Mouse (Mus musculus) MEL (cell line): ENCODE results near the gene Atl3.

Experiments used
- BHLHE40 ChIP-seq: IDR thresholded peaks from 2 replicates; pipeline ENCODE4 v1.6.1; 2012; ENCODE audit warnings: low read depth, mild to moderate bottlenecking, inconsistent platforms, low read length, improper control_type of control experiment, borderline replicate concordance
- CTCF ChIP-seq, 3 experiments: IDR thresholded peaks in 2 of 3; conservative IDR thresholded peaks in 1 of 3; 2 replicates each; pipeline ENCODE4 v1.5.1; 2011 to 2012; ENCODE audit warnings: low read length in 3 of 3, low read depth in 2 of 3, mild to moderate bottlenecking in 2 of 3, improper control_type of control experiment in 1 of 3, inconsistent platforms in 1 of 3, mixed read lengths in 1 of 3, moderate library complexity in 1 of 3; ENCODE audit not compliant: control insufficient read depth in 1 of 3, insufficient read depth in 1 of 3, poor library complexity in 1 of 3, severe bottlenecking in 1 of 3
- ELF1 ChIP-seq: IDR thresholded peaks from 2 replicates; pipeline ENCODE4 v1.6.1; 2014; ENCODE audit warnings: low read depth, mild to moderate bottlenecking, inconsistent platforms, low read length, improper control_type of control experiment, moderate library complexity
- GABPA ChIP-seq: IDR thresholded peaks from 2 replicates; pipeline ENCODE4 v1.6.1; 2012; ENCODE audit warnings: low read depth, mild to moderate bottlenecking, inconsistent platforms, low read length, improper control_type of control experiment, moderate library complexity
- GATA1 ChIP-seq: IDR thresholded peaks from 2 replicates; pipeline ENCODE4 v1.6.1; 2011; ENCODE audit warnings: low read depth, low read length, improper control_type of control experiment
- MAFK ChIP-seq: IDR thresholded peaks from 2 replicates; pipeline ENCODE4 v1.6.1; 2011; ENCODE audit warnings: low read depth, mild to moderate bottlenecking, low read length, improper control_type of control experiment, borderline replicate concordance
- MAZ ChIP-seq: IDR thresholded peaks from 2 replicates; pipeline ENCODE4 v1.6.1; 2012; ENCODE audit warnings: low read depth, mild to moderate bottlenecking, inconsistent platforms, low read length, improper control_type of control experiment
- POLR2A ChIP-seq, 2 experiments: IDR thresholded peaks; 2 replicates each; pipeline ENCODE4 v1.6.1; 2011 to 2012; ENCODE audit warnings: low read length in 2 of 2, mild to moderate bottlenecking in 2 of 2, control low read depth in 1 of 2, improper control_type of control experiment in 1 of 2, low read depth in 1 of 2, moderate library complexity in 1 of 2; ENCODE audit not compliant: control insufficient read depth in 1 of 2, insufficient read depth in 1 of 2, poor library complexity in 1 of 2
- TBP ChIP-seq: IDR thresholded peaks from 2 replicates; pipeline ENCODE4 v1.8.0; 2011; ENCODE audit warnings: low read depth, low read length, improper control_type of control experiment
- ZC3H11A ChIP-seq: IDR thresholded peaks from 2 replicates; pipeline ENCODE4 v1.6.1; 2012; ENCODE audit warnings: low read depth, mild to moderate bottlenecking, inconsistent platforms, low read length, improper control_type of control experiment
- ZKSCAN1 ChIP-seq: IDR thresholded peaks from 2 replicates; pipeline ENCODE4 v1.6.1; 2012; ENCODE audit warnings: low read depth, mild to moderate bottlenecking, inconsistent platforms, low read length, improper control_type of control experiment, moderate library complexity
- ZMIZ1 ChIP-seq: IDR thresholded peaks from 2 replicates; pipeline ENCODE4 v1.6.1; 2012; ENCODE audit warnings: low read depth, mild to moderate bottlenecking, inconsistent platforms, low read length, improper control_type of control experiment, moderate library complexity

DNA sequence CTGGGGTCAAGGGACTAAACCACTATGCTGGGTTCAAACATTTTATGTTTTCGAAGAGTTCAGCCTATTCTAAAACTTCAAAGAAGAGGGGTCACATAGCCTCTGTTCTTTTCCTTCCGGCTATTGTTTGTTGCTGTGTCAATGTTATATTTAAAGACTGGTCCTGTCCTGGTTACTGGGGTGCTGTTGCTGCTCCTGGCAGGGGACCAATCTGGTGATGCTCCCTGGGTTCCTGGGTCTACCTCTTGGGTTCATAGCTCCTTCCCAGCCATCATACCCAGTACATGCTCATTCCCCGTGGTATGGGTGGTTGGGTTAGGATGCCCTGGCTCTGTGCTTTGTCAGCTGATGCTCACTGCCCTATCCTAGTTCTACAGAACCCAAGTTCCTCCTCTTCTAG, 83.9 kb downstream of the Atl3 start:
- no peak for TF ChIP-seq CTCF (IDR thresholded peaks at IDR 0.05 in 2 of 3, conservative IDR thresholded peaks at IDR 0.05 in 1 of 3; ENCODE audit: control insufficient read depth in 1 of 3, insufficient read depth in 1 of 3, low read depth in 2 of 3, low read length in 3 of 3, poor library complexity in 1 of 3, severe bottlenecking in 1 of 3)
- TF ChIP-seq ZKSCAN1: no peak
- TF ChIP-seq MAZ: no peak
- no peak for TF ChIP-seq POLR2A (IDR thresholded peaks at IDR 0.05; ENCODE audit: control insufficient read depth in 1 of 2, insufficient read depth in 1 of 2, low read depth in 1 of 2, low read length in 2 of 2, poor library complexity in 1 of 2)
- no peak for TF ChIP-seq BHLHE40
- no peak for TF ChIP-seq GATA1
- no peak for TF ChIP-seq ZC3H11A
- no peak for TF ChIP-seq TBP
- no peak for TF ChIP-seq ELF1
- TF ChIP-seq ZMIZ1: no peak
- no peak for TF ChIP-seq MAFK
- no peak for TF ChIP-seq GABPA
